ENCODE assay signal across 9 mouse cellular contexts in genomic region chr12:111688069-111688428, GRCm38 (mm10). TPM values are rescaled to one million over a fixed set of nuclear protein-coding genes. Genes with fewer than 3 reads are reported as not detected.
A peak's percentile ranks its signal among the peaks of the same experiment; 100 is the strongest.
DNase-seq lines count a peak whose midpoint lies in the region; ATAC-seq lines count a peak whose summit lies in the region.
"Had no signal": no experiment of that assay in that cellular context is flagged by ENCODE, and none has a peak within 500 bp of the region (broad histone marks: within the 10 kb centered on the region; RNA-seq: fewer than 3 reads in every experiment).

No protein-coding gene starts in this region.

- 48% methylated on average over 2 of the region's 2 CpGs for WGBS in hindbrain, embryonic 12.5 days
- 31% methylated on average over 2 of the region's 2 CpGs for WGBS in neural tube, embryonic 13.5 days

- DNase-seq in cerebellum, postnatal 10 days: peak; percentile 74 to 79
- no peak for DNase-seq in cerebellum, adult 8-10 months
- peak; percentile 42 for DNase-seq in left cerebral cortex, postnatal 4 days
- no peak for DNase-seq in left cerebral cortex, adult 9 months (ENCODE audit: low spot score in 2 of 2)
- DNase-seq in adrenal gland, adult (ENCODE audit: inconsistent age in 2 of 2, low spot score in 1 of 2): no peak
- DNase-seq in testis, postnatal 10 days (ENCODE audit: low spot score): no peak
- DNase-seq: B cell, adult 2 months had no signal

- peak overlapping the region; percentile 76 for H3K27ac ChIP-seq in hindbrain, embryonic 12.5 days
- peak overlapping the region; percentile 85 for H3K27ac ChIP-seq in neural tube, embryonic 13.5 days (replicated peaks)

- intact Hi-C loops in left cerebral cortex, postnatal 4 days (cut with DNase I): no loop called here

- no peak for ATAC-seq in hindbrain, embryonic 12.5 days (ENCODE audit: low FRiP score)
- no peak for ATAC-seq in neural tube, embryonic 13.5 days (ENCODE audit: low read depth)

- H3K4me2 ChIP-seq in hindbrain, embryonic 12.5 days (replicated peaks): no peak overlapping the region
- no peak overlapping the region for H3K4me2 ChIP-seq in neural tube, embryonic 13.5 days

- no peaks in the 10 kb centered on the region for H3K36me3 ChIP-seq in hindbrain, embryonic 12.5 days
- peaks cover 11% of the 10 kb centered on the region; the same call in 1 of the 2 replicates for H3K36me3 ChIP-seq in neural tube, embryonic 13.5 days

- H3K9me3 ChIP-seq in hindbrain, embryonic 12.5 days (replicated peaks): no peaks in the 10 kb centered on the region
- H3K9me3 ChIP-seq in neural tube, embryonic 13.5 days: no peaks in the 10 kb centered on the region

- H3K4me1 ChIP-seq in hindbrain, embryonic 12.5 days: peaks cover 44% of the 10 kb centered on the region
- H3K4me1 ChIP-seq in neural tube, embryonic 13.5 days (replicated peaks): peaks cover 54% of the 10 kb centered on the region

- no peak overlapping the region for H3K9ac ChIP-seq in hindbrain, embryonic 12.5 days
- peak overlapping the region; percentile 50; the same call in 1 of the 2 replicates for H3K9ac ChIP-seq in neural tube, embryonic 13.5 days

- no peak overlapping the region for H3K4me3 ChIP-seq in hindbrain, embryonic 12.5 days
- H3K4me3 ChIP-seq in neural tube, embryonic 13.5 days: no peak overlapping the region

- H3K27me3 ChIP-seq in hindbrain, embryonic 12.5 days: no peaks in the 10 kb centered on the region
- H3K27me3 ChIP-seq in neural tube, embryonic 13.5 days: no peaks in the 10 kb centered on the region

RNA-seq across cellular contexts. Expression of gene Trmt61a, which starts 10.1 kb away (rescaled TPM):
- total RNA-seq in left cerebral cortex, postnatal 4 days (2021): 10 to 100 TPM; 21.3 to 22.0 TPM
- 10.7 and 10.8 TPM in 2 replicates for polyA plus RNA-seq in hindbrain, embryonic 12.5 days (2016; fragmentation: Nextera tagmentation; extraction: Ambion mirVana)
- 7.2 and 8.5 TPM in 2 replicates for polyA plus RNA-seq in neural tube, embryonic 13.5 days (2015; fragmentation: Nextera tagmentation; extraction: Ambion mirVana)

RNA-seq across cellular contexts. Expression of gene Ckb, which starts 15.9 kb away (rescaled TPM):
- 100 to 1,000 TPM; 638 to 668 TPM for total RNA-seq in left cerebral cortex, postnatal 4 days (2021)
- polyA plus RNA-seq in hindbrain, embryonic 12.5 days (2016; fragmentation: Nextera tagmentation; extraction: Ambion mirVana): 1,558 and 1,759 TPM in 2 replicates
- polyA plus RNA-seq in neural tube, embryonic 13.5 days (2015; fragmentation: Nextera tagmentation; extraction: Ambion mirVana): 1,774 and 1,823 TPM in 2 replicates

RNA-seq across cellular contexts. Expression of gene Bag5, which starts 25.0 kb away (rescaled TPM):
- 10 to 100 TPM; 42.0 to 43.6 TPM for total RNA-seq in left cerebral cortex, postnatal 4 days (2021)
- 60.4 and 62.3 TPM in 2 replicates for polyA plus RNA-seq in hindbrain, embryonic 12.5 days (2016; fragmentation: Nextera tagmentation; extraction: Ambion mirVana)
- 57.6 and 66.2 TPM in 2 replicates for polyA plus RNA-seq in neural tube, embryonic 13.5 days (2015; fragmentation: Nextera tagmentation; extraction: Ambion mirVana)

RNA-seq across cellular contexts. Expression of gene Apopt1, which starts 25.0 kb away (rescaled TPM):
- 10 to 100 TPM; 27.0 to 33.0 TPM for total RNA-seq in left cerebral cortex, postnatal 4 days (2021)
- 49.9 and 54.0 TPM in 2 replicates for polyA plus RNA-seq in hindbrain, embryonic 12.5 days (2016; fragmentation: Nextera tagmentation; extraction: Ambion mirVana)
- 52.0 and 59.1 TPM in 2 replicates for polyA plus RNA-seq in neural tube, embryonic 13.5 days (2015; fragmentation: Nextera tagmentation; extraction: Ambion mirVana)

Comparison
In these comparisons a context has a peak if more than half of its experiments do, and no peak if none do; other contexts are left out.
1. DNase-seq: peak in cerebellum, postnatal 10 days (2 of 2) and left cerebral cortex, postnatal 4 days (single experiment); none in cerebellum, adult 8-10 months (single experiment), left cerebral cortex, adult 9 months (0 of 2), adrenal gland, adult (0 of 2) and testis, postnatal 10 days (single experiment).